Mouse (Mus musculus): ENCODE data around the gene Ifitm10. TPM values are rescaled to one million over a fixed set of nuclear protein-coding genes. Genes with fewer than 3 reads are reported as not detected.

The Ifitm10 gene
- total RNA-seq, 4 experiments from 2014 or later, result 2.4 to 4.7 (median 3.4) TPM

DNA sequence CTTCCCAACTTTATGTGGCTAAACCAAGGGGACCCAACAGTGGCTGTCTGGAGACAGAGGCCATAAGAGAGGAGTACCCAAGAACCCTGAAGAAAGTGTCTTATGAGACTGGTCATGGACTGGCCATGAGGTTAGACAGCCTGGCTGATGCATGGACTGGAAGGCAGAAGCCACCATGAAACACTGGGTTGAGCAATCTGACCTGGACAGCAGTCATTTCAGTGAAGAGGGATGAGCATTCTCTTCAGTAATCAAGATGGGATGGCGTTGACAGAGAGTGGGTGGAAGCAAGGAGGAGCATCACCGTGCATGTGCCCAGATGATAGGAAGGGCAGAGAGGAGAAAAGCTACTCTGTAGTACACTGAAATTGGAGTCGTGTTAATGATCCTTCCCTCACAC, 17.6 kb upstream of the Ifitm10 start:
- DNase-seq (ENCODE audit: low spot score), result no peak

DNA sequence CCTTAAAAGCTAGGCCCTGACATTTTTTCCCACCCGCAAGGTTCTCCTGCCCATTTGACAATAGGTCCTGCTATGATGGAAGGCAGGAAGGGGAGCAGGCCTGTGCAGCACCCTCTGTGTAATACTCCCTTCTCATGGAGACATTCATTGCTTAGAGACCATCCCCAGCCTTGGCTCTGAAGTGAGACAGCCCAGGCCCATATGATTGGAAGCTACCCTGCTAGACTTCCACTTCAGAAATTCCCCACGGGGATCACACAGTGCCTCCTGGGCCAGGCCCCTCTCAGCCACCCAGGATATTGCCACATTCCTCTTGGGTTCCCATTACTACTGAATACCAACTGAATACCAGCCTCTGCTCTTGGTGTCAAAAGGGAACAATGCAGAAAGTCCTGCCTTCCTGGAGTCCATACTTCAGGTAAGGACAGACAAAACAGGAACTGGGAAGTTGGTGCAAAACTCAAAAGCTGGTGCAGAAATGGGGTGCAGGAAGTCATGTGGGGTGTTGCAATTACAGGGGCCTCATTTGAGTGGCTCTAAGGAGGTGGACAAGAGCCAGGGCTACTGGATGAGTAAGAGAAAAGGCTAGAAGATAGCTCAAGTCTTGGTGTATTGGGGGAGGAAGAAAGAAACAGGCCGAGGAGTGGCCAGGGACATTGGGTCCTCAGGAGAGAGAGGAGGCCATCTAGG, 16.6 kb upstream of the Ifitm10 start:
- DNase-seq (ENCODE audit: low spot score), result no peak

DNA sequence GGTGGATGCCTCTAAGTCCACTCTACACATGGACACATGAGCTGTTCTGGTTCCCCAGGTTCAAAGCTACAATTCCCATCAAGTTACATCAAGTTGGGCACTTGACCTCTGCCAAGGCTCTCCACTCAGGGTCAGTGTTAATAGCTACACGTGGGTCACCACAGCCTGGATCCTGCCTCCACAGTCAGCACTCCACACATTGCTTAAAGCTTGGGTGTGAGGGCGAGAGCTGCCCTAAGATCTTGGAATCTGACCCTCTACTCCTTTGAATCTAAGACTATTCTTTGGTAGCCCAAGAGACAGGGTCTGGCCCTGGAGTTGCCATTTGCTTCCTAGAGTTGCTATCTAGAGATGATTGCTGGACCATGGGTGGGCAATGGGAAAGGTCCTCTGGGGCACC, 15.2 kb upstream of the Ifitm10 start:
- DNase-seq (ENCODE audit: low spot score), result no peak

DNA sequence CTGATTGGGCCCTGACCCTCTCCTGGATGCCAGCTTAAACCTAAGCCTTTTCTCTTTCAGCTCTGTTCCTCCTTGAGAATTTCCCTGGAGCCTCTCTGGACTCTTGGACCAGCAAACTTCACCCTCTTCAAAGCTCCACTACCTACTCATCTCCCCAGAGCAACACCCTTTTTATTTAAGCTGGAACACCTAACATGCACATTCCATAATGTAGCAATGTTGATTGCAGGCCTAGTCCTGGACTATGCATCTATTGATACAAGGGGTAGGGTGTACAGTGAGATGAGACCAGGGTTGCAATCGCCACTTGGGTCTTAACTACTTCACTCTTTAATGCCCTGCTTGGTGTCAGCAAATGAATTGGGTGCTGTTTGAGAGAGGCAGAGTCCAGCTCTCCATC, 14.6 kb upstream of the Ifitm10 start:
- no peak for DNase-seq (ENCODE audit: low spot score)

DNA sequence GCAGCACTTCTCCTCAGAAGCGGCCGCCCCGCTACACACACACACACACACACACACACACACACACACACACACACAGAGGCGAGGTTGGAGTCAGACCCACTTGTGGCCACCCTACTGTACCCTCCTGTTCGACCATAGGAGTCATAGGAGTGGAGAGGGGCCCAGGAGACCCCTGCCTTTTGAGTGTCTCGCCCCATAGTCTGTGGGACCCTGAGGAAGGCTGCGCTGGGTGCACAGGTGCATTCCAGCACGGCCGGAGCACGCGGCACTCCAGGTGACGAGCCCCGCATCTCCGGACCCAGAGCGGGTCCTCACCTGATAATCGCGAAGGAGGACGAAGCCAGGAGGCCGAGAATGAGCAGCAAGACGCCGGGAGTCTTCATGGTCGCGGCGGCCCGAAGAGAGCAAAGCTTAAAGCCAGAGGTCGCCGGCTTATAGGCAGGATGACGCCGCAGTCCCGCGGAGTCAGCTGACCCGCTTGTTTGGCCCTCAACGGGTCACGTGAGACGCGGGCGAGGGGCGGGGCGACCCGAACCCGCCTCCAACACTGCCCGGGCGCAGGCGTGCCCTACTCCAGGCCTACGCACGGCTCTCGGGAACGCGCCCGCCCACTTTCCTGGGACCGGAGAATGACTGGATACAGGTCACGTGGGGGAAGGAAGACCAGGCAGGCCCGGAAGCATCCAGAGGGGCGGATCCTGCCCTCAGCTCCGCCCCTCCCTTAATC, 14.0 kb upstream of the Ifitm10 start, which contains the start of gene Ctsd:
Gene Ctsd (minus strand): TSS at position 620 of the 730 bp plus-strand sequence.
- peak; percentile 98 for DNase-seq (ENCODE audit: low spot score)

DNA sequence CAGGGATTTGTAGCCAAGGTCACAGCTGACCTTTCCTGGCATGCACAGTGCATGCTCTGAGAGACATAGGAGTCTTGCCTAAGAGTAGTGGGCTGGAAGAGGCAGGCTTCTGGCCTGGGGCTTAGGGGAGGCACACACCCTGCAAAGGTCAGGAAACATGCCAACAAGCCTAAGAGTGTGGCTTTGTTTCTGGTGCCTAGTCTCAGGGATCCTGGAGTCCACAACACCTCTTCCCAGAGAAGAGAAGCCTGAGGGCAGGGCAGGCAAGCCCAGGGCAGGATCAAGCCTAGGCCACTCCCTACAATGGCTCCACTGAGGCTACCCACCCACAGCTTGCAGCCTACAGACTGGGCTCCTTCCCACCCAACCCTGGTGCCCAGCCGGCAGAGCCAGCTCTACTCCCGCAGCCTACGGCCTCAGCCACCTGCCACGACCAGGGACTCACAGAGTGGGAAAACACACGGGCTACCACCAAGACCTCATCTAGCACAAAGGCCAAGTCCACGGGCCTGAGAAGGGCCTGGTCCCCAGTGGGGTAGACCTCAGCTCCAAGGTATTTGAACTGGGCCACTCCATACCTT, 13.2 kb upstream of the Ifitm10 start:
- no peak for DNase-seq (ENCODE audit: low spot score)

DNA sequence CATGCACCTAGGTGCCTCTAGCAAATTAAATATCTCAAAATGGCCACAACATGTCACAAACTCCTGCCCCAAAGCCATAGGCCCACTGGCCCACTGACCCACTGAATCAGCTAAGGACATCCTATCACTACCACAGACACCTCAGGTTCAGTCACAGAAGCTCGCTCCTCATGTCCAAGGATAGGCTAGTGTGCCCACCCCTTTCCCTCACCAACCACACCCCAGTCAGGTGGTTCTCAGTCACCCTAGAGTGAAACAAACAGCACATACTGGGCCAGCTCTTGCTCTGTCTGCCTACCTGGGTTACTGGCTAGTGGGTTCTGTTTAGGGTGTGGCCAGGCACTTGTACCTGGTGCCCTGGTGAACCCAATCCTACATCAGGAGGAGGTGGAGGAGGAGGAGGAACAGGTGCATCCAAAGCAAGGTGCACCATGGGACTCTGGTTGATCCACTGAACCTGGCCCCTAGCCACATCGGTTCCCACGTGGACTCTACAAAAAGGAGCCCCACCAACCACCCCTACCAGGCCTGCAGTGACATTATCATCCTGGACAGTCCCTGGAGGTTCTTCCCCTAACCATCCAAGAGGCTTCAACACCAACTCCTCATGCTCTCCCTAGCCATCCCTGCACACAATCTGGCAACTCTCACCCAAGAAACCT, 12.3 kb upstream of the Ifitm10 start:
- DNase-seq (ENCODE audit: low spot score), result no peak

DNA sequence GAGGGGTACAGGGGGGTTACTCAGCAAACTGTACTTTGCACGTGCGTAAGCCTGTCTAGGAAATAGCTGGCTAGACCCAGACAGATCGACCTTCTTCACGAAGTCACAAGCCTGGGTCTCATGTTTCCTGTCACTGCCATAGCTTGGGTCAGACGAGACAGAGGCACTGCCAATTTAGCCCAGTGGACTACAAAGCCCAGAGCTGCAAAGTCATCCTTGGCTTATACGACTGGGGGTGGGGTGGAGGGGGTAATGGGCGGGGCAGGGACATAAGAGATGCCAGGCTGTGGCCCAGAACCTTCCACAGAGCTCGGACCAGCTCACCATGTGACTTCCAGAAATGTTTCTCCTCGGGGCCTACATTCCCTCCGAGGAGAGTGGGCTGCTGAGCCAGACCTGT, 10.8 kb upstream of the Ifitm10 start:
- DNase-seq (ENCODE audit: low spot score), result no peak

DNA sequence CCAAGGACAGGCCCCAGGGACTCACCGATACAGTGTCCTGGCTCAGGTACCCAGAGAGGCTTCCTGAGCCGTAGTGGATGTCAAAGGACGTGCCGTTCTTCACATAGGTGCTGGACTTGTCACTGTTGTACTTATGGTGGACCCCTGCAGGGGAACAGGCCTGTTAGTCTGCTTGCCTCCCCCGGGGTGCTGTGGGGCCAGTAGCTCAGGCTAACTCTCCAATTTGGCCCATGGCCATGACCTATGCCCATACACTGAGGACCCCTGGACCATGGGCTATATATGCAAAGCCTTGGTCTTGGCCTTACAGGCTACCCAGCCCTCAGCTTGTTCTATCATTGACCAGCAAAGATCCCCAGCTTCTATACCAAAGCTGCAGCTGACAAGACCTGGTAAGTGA, 9.0 kb upstream of the Ifitm10 start, which contains the start of gene Gm49369:
Gene Gm49369 (minus strand): TSS at position 101 of the 400 bp plus-strand sequence.
- DNase-seq (ENCODE audit: low spot score), result no peak

DNA sequence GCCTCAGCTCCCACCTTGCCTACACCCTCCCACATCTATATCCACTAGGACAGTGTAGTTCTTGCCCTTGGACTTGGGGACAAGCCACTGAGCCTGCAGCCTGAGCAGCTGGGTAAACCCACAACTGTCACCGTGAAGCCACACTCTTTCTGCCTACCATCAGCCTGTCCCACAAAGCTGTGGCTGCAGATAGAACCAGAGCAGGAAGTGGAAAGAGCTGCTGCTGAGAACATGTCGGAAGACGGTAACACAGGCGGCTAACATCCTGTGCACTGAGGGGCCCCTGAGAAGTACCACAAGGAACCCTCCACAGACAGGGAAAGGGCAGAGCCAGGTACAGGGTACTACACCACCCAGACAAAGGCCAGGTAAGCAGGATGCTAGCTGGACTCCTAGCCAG, 7.6 kb upstream of the Ifitm10 start:
- DNase-seq (ENCODE audit: low spot score), result no peak

DNA sequence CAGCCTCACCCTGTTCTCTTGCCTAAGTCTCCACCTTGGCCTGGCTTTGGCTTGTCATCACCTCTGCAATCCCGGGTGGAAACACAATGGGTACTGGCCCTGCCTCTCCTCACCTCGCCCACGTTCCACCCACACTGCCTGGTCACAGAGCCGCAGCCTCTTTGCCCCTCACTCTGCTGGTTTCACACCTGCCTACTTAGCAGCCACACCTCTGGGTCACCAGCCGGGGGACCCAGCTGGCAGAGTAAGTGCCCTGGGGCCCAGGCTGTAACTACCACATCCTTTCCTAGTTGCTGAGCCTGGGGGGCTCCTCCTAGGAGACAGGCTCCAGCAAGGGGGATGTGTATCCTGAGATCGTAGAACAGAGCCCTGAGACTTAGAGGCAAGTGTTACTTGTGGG, 5.6 kb upstream of the Ifitm10 start:
- no peak for DNase-seq (ENCODE audit: low spot score)

DNA sequence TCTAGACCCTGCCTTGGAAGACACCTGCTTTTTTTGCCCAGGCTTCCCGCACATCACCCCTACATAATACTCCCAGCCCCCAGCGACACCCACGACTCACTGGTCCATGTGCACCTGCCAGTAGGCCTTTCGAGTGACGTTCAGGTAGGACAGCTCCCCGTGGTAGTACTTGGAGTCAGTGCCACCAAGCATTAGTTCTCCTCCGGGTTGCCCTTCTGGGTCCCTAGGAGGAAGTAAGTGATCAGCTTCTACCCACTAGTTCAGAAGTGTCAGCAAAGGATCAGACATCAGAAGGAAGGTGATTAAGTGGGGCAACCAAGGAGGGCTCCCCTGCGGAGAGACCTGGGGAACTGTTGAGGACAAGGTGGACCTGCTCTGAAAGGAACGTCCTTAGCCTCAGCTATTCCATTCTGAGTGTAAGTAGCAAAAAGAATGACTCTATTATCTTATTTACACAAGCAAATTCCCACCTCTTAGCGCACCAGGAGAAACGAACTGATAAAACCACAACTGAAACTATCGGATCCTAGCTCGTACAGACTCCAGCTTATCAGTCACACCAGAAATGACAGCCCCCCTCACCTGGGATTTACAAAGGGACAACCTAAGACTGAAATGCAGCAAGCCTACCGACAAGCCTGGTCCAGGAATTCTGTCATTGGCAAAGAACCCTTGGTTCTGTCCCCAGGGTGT, 3.8 kb upstream of the Ifitm10 start:
- no peak for DNase-seq (ENCODE audit: low spot score)

DNA sequence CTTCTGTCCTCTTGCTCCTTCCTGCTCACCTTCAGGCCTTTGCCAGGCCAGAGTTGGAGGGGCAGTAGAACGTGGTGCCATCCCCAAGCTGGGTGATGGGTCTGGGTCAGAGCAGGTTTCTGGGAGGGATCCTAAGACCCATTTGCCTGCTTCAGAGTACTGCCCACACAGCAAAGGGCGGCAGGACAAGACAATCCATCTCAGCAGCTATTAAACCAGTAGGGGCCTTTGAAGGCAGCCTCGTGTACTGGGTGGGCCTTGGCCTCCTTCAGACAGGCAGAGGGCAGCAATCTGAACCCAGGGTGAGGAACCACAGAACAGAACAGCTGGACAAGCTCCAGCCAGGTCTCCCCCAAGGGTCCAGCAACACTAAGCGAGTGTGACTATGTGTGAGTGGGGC, 2.5 kb upstream of the Ifitm10 start:
- DNase-seq (ENCODE audit: low spot score), result no peak

DNA sequence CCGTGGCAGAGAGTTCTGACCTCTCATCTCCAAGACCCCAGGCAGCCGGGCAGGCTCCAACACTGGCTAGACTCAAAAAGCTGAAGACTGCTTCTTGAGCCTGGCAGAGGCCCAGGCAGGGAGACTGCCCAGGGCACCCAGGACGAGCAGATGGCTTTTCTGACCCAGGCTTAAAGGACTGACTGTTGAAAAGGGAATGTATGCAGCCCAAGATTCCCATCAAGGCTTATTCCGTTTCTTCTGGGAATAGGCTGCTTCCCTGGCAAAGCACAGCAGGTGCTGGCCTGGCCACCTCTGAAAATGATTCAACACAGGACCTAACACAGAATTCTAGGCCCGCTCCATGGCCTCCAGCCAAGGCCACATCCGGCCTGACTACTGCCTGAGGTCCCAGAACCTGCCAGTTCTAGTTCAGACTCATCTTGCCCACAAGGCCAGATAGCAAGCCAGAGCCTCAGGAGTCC, 1.7 kb upstream of the Ifitm10 start:
- DNase-seq (ENCODE audit: low spot score), result peak; percentile 62

DNA sequence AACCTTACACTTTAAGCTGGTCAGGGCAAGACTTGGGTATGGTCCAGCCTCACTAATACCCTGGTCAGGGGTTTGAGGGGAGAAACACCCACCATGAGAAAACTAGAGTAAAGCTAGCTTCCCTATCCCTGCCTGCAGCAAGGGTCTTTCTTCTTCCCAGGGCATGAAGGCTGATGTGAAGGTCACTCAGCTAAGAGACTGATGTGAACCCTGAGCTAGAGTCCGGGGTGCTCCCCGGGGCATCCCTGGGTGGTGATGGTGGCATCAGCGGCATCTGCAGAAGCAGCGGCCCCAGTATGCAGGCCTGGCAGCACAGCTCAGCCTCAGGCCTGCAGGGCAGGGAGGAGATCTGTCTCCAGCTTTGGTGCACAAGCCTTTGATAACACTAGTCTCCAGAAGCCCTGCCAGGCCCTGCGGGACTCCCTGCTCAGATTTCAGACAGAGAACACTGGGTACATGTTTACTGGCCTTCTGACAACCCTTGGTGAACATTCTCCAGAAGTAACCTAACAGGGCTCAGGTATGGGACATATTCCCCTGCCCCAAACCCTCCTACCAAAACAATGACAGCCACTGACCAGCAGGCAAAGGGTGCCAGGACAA, 961 bp upstream of the Ifitm10 start:
- peak; percentile 55 for DNase-seq (ENCODE audit: low spot score)

DNA sequence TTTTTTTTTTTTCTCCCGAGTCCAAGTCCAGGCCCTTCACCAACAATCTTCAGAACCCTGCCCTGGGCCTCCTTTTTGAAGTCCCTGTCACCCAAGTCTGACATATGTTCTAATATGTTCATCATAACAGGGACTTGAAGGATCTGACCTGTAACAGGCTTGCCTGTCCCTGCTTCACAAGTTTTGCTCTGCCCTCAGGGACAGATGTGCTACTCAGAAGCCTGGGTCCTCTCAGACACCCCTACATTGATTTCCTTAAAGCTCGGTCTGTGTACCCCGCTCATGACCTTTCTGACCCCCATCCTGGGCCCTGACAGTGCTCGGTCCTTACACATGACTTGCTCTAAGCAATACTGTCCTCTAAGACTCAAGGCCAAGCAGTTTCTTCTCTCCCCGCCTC, 514 bp downstream of the Ifitm10 start:
- DNase-seq (ENCODE audit: low spot score), result no peak

DNA sequence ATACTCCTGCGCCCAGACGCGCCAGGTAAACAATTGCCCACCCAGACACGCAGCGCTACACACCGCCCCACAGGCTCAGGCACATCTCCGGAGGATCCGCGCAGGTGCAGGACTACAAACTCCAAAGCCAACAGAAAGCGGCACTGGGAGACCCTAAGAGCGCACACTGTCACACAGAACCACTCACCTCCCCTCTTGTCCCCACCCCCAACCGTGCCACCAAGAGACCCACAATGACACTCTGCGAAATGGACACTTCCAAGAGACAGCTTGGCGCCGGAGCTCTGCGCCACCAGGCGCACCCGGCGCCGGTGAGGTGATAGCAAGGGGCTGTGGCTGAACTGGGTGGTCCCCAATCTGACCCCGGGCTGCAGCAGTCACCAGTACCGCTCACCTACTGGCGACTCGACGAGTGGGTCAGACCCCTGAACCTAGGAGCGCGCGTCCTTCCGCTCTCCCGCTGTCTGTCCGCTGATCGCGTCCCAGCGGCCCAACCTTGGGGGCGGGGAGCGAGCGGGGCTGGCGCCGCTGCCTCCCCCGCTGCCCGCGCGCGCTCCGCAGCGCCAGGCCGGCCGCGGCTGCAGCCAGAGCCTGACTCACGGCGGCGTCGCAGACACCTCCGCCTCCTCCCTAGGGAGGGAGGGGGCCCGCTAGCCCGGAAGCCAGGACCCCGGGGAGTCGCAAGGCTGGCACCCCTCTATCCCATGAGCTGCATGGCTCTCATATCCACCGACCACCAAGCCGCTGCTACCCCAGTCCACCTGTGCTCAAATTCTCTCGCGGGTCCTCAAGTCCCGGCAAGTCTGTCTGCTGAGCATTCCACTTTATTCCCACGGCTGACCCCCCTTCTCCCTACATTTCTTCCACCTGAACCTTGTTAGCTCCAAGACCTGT, 1.5 kb downstream of the Ifitm10 start:
- DNase-seq (ENCODE audit: low spot score), result no peak

DNA sequence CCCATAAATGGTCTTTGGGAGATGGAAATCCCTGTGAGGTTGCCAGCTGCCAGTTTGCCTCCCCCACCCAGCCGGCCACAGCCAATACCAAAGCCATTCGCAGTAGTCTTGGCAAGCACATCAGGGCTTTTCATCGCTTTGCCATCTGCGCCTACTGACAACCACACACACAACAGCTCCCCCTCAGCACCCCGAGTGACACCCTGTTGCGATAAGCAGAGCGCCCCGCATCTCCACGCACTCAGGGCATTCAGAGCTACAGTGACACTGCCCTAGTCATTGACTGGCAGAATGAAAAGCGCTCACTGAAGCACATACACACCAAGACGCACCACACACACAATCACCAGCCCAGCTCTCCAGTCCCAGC, 2.2 kb downstream of the Ifitm10 start:
- DNase-seq (ENCODE audit: low spot score), result no peak

DNA sequence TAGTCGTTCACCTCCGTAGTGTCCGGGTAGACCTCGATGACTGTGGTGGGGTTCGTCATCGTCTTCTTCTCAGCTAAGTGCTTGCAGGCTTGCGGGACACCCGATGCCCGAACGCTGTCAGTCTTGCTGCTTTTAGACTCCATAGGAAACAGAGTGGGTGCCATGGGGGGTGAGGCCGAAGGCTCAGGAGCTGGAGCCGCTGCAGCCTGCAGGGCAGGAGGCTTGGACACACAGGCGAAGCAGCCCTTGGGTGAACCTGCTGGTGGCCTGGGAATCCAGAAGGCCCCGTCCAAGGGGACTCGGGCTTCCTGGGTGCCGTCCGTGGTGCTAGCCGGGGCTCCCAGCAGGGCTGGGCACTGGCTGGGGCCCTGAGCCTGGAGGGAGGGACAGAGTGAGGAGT, 2.6 kb downstream of the Ifitm10 start:
- no peak for DNase-seq (ENCODE audit: low spot score)

DNA sequence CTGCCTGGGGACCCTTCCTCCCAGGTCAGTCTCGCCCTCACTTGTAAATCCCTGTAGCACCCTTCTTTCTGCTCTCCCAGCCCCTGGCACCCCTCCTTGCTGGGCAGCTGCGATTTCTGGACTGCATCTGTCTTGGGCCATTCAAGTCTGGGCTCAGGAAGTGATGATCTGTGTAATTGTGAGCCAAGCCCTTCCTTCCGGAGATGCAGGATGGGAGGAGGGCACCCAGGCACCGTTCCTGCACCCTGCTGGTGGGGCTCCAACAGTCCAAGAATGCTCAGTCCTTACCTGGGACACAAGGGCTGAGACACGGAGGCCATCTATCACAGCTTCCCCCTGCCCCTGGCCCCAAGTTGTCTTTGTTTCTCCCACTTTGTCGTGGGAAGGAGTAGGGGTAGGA, 3.7 kb downstream of the Ifitm10 start:
- DNase-seq (ENCODE audit: low spot score), result no peak
